Mouse (Mus musculus): Measurements from ENCODE around the gene Ifih1.

Ifih1 gene

DNA sequence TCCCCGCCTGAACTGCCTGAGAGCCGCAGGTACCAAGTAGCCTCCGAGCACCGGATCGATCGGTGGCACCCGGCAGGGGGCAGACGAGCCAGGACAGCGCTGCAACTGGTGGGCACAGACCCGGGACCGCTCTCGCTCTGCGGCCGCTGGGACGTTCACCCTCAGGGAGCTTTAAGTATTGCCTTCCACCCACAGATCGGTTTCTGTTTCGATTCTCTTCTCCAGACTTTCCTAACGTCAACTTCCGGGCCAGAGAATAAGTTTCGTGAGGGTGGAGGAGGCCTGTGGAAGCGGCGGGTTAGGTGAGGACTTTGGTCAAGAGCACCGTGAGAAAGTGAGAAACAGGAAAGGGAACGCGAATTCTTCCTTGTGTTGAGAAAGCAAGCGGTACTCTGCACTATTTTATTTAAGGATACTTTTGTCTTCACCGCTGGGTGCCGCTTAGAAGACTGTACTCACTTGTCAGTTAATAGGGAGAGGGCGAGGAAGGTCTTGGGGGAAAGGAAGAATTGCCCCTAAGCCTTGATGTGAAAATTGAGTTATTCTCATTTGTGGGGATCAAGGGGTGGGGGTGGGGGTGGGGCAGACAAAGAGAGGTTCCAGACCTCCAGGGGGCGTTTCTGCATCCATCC lies at the start of gene Ifih1:
TSS of gene Ifih1 (minus strand) at position 242 of the 632 bp plus-strand sequence.
- DNase-seq: no peak

GRCm38 (mm10) chr2:62685934-62686333 lies 39.9 kb upstream of the Ifih1 start:
- no peak for DNase-seq

- no peak for DNase-seq
Measured at GRCm38 (mm10) chr2:62684989-62685595, 39.0 kb upstream of the Ifih1 start.

- no peak for DNase-seq
Measured at GRCm38 (mm10) chr2:62681667-62682066, 35.6 kb upstream of the Ifih1 start.

GRCm38 (mm10) chr2:62672788-62673187 lies 26.7 kb upstream of the Ifih1 start:
- no peak for DNase-seq

DNA sequence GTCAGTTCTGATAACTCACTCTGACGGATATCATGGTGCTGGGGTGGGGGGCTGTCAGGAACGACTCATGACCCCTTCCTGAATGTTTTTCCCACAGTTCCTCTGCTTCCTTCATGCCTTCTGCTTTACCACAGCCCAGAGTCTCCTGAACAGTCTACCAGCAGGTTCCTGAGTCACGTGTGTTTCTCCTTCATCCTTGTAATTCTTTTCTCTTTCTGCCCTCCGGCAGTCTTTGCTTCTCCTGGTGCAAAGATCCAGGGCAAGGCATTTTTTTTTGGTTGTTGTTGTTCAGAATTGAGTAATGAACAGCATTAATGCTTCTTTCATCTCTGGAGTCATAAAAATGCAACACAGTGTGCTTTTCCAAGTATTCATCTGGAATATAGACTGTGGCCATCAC lies 24.7 kb upstream of the Ifih1 start:
- DNase-seq: no peak

- no peak for DNase-seq
Measured at GRCm38 (mm10) chr2:62670301-62670700, 24.2 kb upstream of the Ifih1 start.

- no peak for DNase-seq
Measured at GRCm38 (mm10) chr2:62669848-62670247, 23.8 kb upstream of the Ifih1 start.

- DNase-seq: no peak
Measured at GRCm38 (mm10) chr2:62665536-62665935, 19.5 kb upstream of the Ifih1 start.

DNA sequence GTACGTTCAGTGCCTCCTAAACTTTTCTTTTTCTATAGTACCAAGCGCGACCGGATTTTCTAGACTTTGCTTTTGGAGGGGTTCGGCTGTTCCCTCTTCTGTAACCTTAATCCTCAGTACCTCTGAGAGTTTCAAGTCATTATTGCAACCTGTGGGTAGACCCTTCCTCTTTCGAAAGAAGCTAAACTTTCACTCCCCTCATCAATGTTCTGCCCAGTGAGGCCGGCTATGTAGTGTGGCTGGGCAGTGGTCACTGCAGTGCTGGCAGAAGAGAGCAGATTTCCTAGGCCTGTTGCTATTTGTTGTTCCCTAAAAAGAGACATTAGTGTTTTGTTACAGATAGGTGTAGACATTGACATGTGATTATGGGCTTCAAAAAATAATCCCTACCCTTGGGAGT lies 18.8 kb upstream of the Ifih1 start:
- no peak for DNase-seq

GRCm38 (mm10) chr2:62664135-62664670 lies 18.1 kb upstream of the Ifih1 start, which contains the start of gene Gca:
Gene Gca, plus strand, starts transcription at chr2:62664285.
- DNase-seq: peak; percentile 54

DNA sequence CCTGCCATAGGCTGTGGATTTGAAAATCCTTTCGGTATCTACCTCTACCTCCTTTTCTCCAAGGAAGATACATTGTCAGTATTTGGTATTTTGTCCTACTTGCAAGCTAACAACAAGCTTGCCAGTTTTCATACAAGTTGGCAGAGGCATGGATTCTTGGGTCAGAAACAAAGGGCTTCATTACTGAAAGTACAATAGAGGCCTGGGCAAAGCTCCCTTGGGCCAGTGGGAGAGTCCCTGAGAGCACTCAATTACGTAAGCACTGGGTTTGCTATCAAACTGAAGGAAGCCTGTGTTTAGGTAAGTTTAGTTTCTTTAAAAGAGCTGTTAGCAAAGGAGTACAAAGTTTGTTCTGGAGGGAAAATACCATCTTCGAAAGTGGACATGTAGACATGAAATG lies 16.5 kb upstream of the Ifih1 start:
- peak; percentile 13 for DNase-seq

DNA sequence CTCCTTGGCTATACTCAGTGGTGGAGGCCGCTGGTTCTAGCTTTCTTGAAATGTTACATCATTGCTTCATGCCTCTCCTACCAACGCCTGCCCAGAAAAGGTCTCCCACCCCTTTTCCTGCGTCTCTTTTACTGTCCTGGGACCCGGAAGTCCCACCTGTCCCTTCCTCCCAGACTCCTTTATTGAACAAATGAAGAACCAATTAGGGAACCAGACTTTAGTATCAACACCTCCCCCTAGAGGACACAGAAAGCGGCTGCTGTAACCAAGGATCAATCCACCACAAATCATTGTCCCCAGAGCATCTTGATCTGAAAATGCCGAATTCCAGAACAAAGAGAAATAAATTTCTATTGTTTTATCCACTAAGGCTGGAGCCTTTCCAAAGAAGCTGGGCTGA lies 14.5 kb upstream of the Ifih1 start:
- DNase-seq: no peak

GRCm38 (mm10) chr2:62656072-62656471 lies 10.0 kb upstream of the Ifih1 start:
- DNase-seq: no peak

- no peak for DNase-seq
Measured at GRCm38 (mm10) chr2:62654519-62655338, 8.7 kb upstream of the Ifih1 start.

- DNase-seq: no peak
Measured at GRCm38 (mm10) chr2:62652466-62652865, 6.4 kb upstream of the Ifih1 start.

- no peak for DNase-seq
Measured at GRCm38 (mm10) chr2:62651890-62652289, 5.8 kb upstream of the Ifih1 start.

GRCm38 (mm10) chr2:62646671-62647289 lies 725 bp upstream of the Ifih1 start:
- no peak for DNase-seq

DNA sequence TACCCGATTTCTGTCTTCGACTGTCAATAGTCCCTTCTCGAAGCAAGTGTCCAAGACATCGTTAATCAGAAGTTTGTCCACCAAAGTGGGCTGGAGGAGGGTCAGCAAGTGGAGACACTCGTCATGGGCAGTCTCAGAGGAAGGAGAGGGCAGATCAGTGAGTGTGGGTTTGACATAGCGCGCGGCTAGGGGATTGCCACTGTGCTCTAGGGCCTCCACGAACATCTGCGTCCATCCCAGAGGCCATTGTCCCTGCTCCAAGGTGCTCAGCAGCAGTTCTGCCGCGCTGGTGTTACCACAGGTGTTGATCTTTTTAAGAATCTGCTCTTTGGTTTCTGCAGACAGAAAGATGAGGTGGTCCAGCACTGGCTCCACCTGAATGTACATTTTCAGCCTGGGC lies 580 bp downstream of the Ifih1 start:
- DNase-seq: no peak

DNA sequence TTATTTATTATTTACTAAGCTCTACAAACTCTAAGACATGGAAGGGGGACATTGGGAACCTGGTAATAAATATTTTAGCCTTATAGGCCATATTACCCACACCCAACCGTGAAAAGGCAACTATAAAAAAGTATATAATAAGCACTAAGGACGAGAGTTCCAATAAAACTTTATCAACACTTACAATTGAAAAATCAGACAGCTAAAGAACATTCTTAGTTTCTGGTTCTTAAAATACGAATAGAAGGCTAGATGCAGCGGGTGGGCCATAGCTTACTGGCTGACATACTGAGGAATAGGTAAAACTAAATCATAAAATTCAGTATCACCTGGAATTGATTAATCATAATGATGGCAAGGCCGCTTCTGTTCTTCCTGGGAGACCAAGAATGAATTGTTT lies 1.2 kb downstream of the Ifih1 start:
- DNase-seq: no peak

GRCm38 (mm10) chr2:62643405-62644305 lies 2.4 kb downstream of the Ifih1 start:
- no peak for DNase-seq

GRCm38 (mm10) chr2:62639869-62640268 lies 6.2 kb downstream of the Ifih1 start:
- no peak for DNase-seq
